Mouse (Mus musculus) embryonic facial prominence, embryonic 14.5 days (tissue): ENCODE measurements around the gene Rtn4rl2. TPM values are rescaled to one million over a fixed set of nuclear protein-coding genes. Genes with fewer than 3 reads are reported as not detected.

Experiments
- ATAC-seq: fragments of 200-750 bp; cut with Nextera tagmentation; 2 replicates; pipeline ENCODE4 v1.8.0; 2017; ENCODE audit warnings: low read depth, moderate number of reproducible peaks, moderate TSS enrichment
- DNase-seq: peaks from one replicate; pipeline ENCODE4 v3.0.0-alpha.2; 2015; ENCODE audit warnings: low spot score
- H3K27ac ChIP-seq: fragments of 300-500 bp; sonication (generic); replicated peaks from 2 replicates; pipeline ENCODE4 v1.5.1; 2014; ENCODE audit warnings: low read depth, mild to moderate bottlenecking, low read length, moderate library complexity
- H3K27me3 ChIP-seq: fragments of 300-500 bp; sonication (generic); replicated peaks from 2 replicates; pipeline ENCODE4 v1.6.1; 2014; ENCODE audit warnings: low read length; ENCODE audit not compliant: control insufficient read depth, insufficient read depth
- H3K36me3 ChIP-seq: fragments of 300-500 bp; sonication (generic); 2 replicates; pipeline ENCODE4 v1.6.1; 2014; ENCODE audit warnings: low read length, mixed read lengths; ENCODE audit not compliant: control insufficient read depth, insufficient read depth
- H3K4me1 ChIP-seq: fragments of 300-500 bp; sonication (generic); 2 replicates; pipeline ENCODE4 v1.6.1; 2014; ENCODE audit warnings: antibody characterized with exemption, low read length; ENCODE audit not compliant: control insufficient read depth, insufficient read depth
- H3K4me2 ChIP-seq: fragments of 300-500 bp; sonication (generic); 2 replicates; pipeline ENCODE4 v1.6.1; 2014; ENCODE audit warnings: low read depth, mild to moderate bottlenecking, low read length, moderate library complexity, mixed read lengths
- H3K4me3 ChIP-seq: fragments of 300-500 bp; sonication (generic); 2 replicates; pipeline ENCODE4 v1.5.1; 2014; ENCODE audit warnings: low read depth, mild to moderate bottlenecking, low read length
- H3K9ac ChIP-seq: fragments of 300-500 bp; sonication (generic); 2 replicates; pipeline ENCODE4 v1.6.1; 2014; ENCODE audit warnings: low read depth, mild to moderate bottlenecking, low read length, moderate library complexity, mixed read lengths
- H3K9me3 ChIP-seq: fragments of 300-500 bp; sonication (generic); 2 replicates; pipeline ENCODE4 v1.6.1; 2016; ENCODE audit warnings: low read length; ENCODE audit not compliant: control insufficient read depth
- WGBS: fragments of 180-500 bp; shearing (Covaris S2); extraction: QIAGEN DNeasy Blood & Tissue Kit; methylation state at CpG from one replicate; pipeline ENCODE4 v1.1.7; 2014; 5-methylcytosine and 5-hydroxymethylcytosine counted together
- polyA plus RNA-seq: library from polyadenylated mRNA; unstranded; fragments of >200 nt; fragmentation: Nextera tagmentation; extraction: Ambion mirVana; gene quantifications from 2 replicates; pipeline ENCODE4 v1.2.1, GENCODE M21; 2014

The Rtn4rl2 gene
- 2.5 and 3.4 TPM in 2 replicates for polyA plus RNA-seq

DNA sequence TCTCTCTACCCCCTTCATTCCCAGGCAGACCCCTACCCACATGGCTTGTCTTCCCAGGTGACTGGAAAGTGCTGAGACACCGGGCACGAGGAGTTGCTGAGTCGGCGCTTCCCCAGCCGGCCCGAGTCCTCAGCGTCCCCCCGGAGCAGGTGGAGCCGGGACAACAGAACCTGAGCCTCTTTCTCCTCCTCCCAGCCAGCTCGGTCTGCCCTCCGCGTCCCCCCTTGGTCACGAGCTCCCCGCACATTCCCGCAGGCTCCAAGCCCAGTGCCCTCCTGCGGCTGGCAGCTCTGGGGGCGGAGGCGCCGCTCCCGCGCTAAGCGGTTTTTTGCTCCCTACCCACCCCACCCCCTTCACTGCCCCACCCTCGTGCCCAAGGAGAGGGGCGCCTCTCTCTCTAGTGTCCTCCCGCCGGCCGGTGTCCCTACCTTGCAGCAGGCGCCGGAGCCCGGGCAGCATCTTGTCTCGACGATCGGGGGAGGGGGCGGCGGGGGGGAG, at the start of gene Rtn4rl2:
Gene Rtn4rl2, minus strand, starts transcription at position 477 of the 498 bp plus-strand sequence.
- DNase-seq (no peak), ATAC-seq (no peak)
- Histone ChIP-seq H3K27ac (no peak within 1 kb of the TSS), H3K4me1 (peaks cover 17% of the 10 kb centered on the region), H3K9ac (peak within 1 kb of the TSS; percentile 53), H3K27me3 (peaks cover 79% of the 10 kb centered on the region), H3K36me3 (no peaks in the 10 kb centered on the region), H3K4me3 (peak within 1 kb of the TSS; percentile 61), H3K4me2 (peak within 1 kb of the TSS; percentile 93), H3K9me3 (no peaks in the 10 kb centered on the region)
- under 1% methylated on average over 18 of the region's 35 CpGs for WGBS

DNA sequence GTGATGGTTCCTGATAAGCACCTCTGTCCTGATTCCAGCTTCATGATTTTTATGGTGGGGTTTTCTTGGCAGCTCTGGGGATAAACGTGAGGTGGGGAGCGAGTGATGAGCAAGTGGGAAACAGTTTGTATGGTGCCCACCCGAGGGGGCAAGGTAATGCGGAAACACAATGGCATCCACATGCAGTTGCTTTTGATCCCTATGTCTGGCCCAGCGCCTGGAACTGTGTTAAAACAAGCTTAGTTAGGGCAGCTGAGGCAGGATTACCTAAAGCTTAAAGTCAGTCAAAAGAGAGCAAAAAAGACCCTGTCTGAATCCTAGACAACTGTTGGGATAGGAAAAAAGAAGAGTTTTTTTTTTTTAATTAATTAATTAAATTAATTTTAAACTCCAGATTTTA, 48.6 kb upstream of the Rtn4rl2 start:
- peaks cover 15% of the 10 kb centered on the region; the same call in 1 of the 2 replicates for H3K4me1 ChIP-seq
- H3K36me3 ChIP-seq = 0 out of 2 replicates have a peak, but pooled peaks cover 3% of the 10 kb centered on the region
- no peaks in the 10 kb centered on the region for H3K9me3 ChIP-seq
- no peak overlapping the region for H3K9ac ChIP-seq
- no peak overlapping the region for H3K4me3 ChIP-seq
- no peak for ATAC-seq
- WGBS = 76% methylated on average over 5 of the region's 5 CpGs
- H3K27me3 ChIP-seq = no peaks in the 10 kb centered on the region
- no peak overlapping the region for H3K4me2 ChIP-seq
- H3K27ac ChIP-seq = no peak overlapping the region
- no peak for DNase-seq

DNA sequence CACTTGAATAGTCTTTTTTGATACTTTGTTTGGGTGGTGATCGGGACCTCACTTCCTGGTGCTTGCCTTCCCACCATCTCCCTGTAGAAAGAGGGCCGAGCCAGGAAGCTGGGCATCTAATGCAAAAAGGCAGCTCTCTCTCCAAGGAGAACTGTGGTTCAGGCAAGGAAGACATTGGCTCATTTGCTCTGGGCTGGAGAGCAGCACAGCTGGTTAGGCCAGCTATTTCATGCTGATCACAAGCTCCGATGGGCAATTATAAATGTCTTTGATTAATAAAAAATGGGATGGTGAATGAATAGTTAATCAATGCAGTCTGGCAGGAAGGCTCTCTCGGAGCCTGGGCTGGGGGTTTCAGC, 48.1 kb upstream of the Rtn4rl2 start:
- Histone ChIP-seq H3K4me2 (no peak overlapping the region), H3K9me3 (no peaks in the 10 kb centered on the region), H3K27me3 (no peaks in the 10 kb centered on the region), H3K4me3 (no peak overlapping the region), H3K9ac (no peak overlapping the region), H3K4me1 (peaks cover 15% of the 10 kb centered on the region; the same call in 1 of the 2 replicates), H3K36me3 (0 out of 2 replicates have a peak, but pooled peaks cover under 1% of the 10 kb centered on the region), H3K27ac (no peak overlapping the region)
- ATAC-seq = no peak
- WGBS = 48% methylated on average over 4 of the region's 4 CpGs
- DNase-seq = no peak

DNA sequence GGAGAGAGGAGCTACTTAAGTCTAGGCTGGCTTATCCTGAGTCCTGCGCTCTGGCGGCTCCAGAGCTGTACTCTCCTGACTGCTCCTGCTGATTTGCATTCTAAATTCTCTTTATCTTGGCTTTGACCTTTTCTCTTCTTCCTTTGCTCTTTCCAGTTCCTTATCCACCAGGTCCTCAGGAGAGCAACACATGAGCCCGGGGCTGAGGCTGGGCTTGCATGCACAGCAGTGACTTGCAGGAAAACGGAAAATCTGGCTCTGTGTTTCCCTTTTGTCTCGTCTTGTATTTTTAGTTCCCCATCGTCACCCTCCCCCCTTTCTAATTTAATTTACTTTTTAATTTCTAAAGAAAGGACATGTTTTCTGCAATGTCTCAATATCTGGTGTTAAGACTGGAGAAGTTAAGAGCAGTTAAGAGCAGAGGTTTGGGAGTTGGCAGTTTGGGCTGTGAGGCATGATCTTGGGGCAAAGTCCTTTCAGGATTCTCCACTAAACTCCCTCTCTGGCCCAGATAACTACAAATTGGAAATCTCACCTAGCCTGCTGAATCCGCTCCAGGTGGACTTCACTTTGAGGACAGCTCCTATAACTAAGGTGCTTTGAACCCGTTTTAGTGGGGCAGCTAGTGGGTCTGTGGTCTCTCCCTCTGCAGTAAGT, 47.6 kb upstream of the Rtn4rl2 start:
- no peak for DNase-seq
- H3K9ac ChIP-seq = no peak overlapping the region
- WGBS = 66% methylated on average over 8 of the region's 8 CpGs

DNA sequence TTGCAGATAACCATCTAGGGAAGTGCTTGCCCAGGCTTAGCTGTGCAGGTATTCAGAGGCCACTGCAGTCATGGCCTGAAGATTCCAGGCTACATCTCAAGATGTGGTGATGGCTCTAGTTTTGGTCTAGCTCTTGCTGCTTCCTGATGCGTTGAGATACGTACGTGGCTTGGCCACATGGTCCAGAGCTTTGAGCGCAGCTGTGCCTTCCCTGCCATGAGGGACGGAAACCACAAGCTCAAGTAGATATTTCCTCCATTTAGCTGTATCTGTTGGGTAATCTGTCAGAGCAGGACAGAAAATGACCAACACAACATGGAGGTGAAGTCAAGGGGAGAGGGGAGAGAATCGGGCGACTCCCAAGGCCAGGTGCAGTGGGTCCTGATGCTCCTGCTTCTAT, 43.7 kb upstream of the Rtn4rl2 start:
- DNase-seq (no peak), ATAC-seq (no peak)
- Histone ChIP-seq H3K4me3 (no peak overlapping the region), H3K9me3 (no peaks in the 10 kb centered on the region), H3K36me3 (no peaks in the 10 kb centered on the region), H3K27ac (no peak overlapping the region), H3K27me3 (no peaks in the 10 kb centered on the region), H3K4me2 (no peak overlapping the region), H3K9ac (no peak overlapping the region), H3K4me1 (no peaks in the 10 kb centered on the region)
- WGBS = 89% methylated on average over 7 of the region's 7 CpGs

More for the DNA sequence above, 47.6 kb upstream of the Rtn4rl2 start:
- ATAC-seq = no peak
- no peak overlapping the region for H3K4me3 ChIP-seq
- H3K27me3 ChIP-seq = no peaks in the 10 kb centered on the region
- H3K4me1 ChIP-seq = peaks cover 15% of the 10 kb centered on the region; the same call in 1 of the 2 replicates
- H3K36me3 ChIP-seq = no peaks in the 10 kb centered on the region
- H3K4me2 ChIP-seq = no peak overlapping the region
- no peak overlapping the region for H3K27ac ChIP-seq
- H3K9me3 ChIP-seq = no peaks in the 10 kb centered on the region

DNA sequence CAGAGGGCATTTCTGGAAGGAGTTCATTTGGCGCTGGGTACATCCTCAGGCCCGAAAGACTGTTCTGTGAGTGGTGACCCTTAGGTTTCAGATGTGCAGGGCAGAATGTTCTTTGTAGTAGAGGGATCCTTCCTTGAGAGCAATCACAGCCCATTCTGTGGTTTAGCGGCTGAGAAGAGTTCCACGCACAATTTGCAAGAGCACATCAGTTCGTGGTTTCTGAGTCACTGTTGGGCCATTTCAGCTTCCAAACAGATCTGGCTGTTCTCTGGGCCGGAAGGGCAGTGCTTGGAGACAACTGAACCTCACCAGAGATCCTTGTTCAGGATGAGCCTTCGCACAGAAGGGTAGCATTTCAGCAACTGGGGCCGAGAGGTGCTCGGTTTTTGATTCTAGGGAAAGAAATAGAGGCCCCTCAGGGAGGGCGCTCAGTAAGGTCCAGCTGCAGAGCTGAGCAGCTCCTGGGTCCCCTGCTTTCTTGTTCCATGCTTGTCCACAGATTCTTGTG, 33.1 kb upstream of the Rtn4rl2 start:
- Histone ChIP-seq H3K27me3 (no peaks in the 10 kb centered on the region), H3K4me2 (no peak overlapping the region), H3K9me3 (0 out of 2 replicates have a peak, but pooled peaks cover 5% of the 10 kb centered on the region), H3K9ac (no peak overlapping the region), H3K4me3 (no peak overlapping the region), H3K4me1 (no peaks in the 10 kb centered on the region), H3K27ac (no peak overlapping the region), H3K36me3 (no peaks in the 10 kb centered on the region)
- DNase-seq = no peak
- ATAC-seq = no peak
- WGBS = 79% methylated on average over 10 of the region's 10 CpGs

DNA sequence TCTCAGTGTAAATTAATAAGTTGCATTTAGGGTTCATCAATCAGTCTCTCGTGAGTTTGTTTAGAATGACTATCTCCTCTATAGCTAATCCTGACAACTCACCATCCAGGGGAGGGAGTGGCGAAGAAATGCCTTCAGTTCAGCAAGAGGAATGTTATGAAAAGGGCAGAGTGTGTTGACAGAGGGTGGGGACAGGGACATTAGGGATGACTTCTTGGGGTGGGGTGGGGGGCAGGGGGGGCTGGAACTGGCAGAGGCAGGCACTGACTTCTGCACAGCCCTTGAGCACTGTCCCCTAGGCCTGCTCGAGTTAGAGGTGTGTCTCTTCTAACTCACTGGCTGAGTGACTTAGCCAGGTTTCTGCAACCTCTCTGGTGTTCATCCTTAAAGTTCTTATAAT, 31.7 kb upstream of the Rtn4rl2 start:
- no peaks in the 10 kb centered on the region for H3K36me3 ChIP-seq
- no peak overlapping the region for H3K4me2 ChIP-seq
- H3K4me3 ChIP-seq = no peak overlapping the region
- no peak overlapping the region for H3K9ac ChIP-seq
- ATAC-seq (no peak), DNase-seq (no peak)
- H3K27me3 ChIP-seq = no peaks in the 10 kb centered on the region
- WGBS = 60% methylated on average over 3 of the region's 3 CpGs
- H3K9me3 ChIP-seq = no peaks in the 10 kb centered on the region
- no peak overlapping the region for H3K27ac ChIP-seq
- H3K4me1 ChIP-seq = no peaks in the 10 kb centered on the region

DNA sequence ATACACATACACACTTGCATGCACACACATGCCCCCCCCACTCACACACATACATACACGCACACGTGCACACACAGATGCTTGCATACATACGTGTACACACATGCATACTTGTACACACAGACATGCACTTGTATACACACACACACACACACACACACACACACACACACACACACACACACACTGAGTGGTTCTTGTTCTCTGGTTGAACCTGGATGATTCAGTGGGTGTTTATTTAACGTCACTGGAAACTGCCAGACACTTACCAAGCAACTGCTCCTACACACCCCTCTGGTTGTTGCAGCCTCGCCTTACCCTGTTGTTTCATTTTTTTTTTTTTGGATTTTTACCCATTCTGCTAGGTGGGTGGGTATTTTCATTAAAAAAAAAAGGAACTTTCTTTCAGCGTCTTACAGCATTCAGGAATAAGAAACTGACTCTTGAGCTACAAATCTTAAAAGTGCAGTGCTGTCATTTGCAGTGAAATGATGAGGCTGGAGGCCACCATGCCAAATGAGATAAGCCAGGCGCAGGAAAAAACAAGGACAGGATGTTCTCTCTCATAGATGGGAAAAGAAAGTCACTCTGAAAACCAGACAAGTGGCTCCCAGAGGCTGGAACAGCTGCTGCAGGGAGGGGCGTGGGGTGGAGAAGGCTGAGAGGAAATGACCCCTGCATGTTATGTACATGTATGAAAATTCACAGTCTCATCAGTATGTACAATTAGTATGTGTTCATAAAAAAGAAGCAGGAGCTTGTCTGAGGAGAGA, 30.2 kb upstream of the Rtn4rl2 start:
- no peak for ATAC-seq
- Histone ChIP-seq H3K4me1 (no peaks in the 10 kb centered on the region), H3K36me3 (no peaks in the 10 kb centered on the region), H3K4me2 (no peak overlapping the region), H3K4me3 (no peak overlapping the region), H3K27ac (no peak overlapping the region), H3K27me3 (no peaks in the 10 kb centered on the region), H3K9ac (no peak overlapping the region), H3K9me3 (no peaks in the 10 kb centered on the region)
- WGBS = 75% methylated on average over 8 of the region's 8 CpGs
- no peak for DNase-seq
